Mouse (Mus musculus) macrophage (primary cell): ENCODE measurements around the gene Fkbp7. TPM values are rescaled to one million over a fixed set of nuclear protein-coding genes. Genes with fewer than 3 reads are reported as not detected.
"Not testable (repeated sequence)": the region's sequence is repeated elsewhere in the genome, so short reads cannot be mapped to it uniquely, and the experiment has no call there.

ENCODE experiments used
- H3K27ac ChIP-seq: fragments of 350-480 bp; formaldehyde crosslinking; 2 replicates; pipeline ENCODE4 v1.9.0; 2021
- H3K36me3 ChIP-seq: fragments of 350-480 bp; formaldehyde crosslinking; 2 replicates; pipeline ENCODE4 v1.9.0; 2021; ENCODE audit errors: inconsistent target
- H3K4me3 ChIP-seq: fragments of 350-480 bp; formaldehyde crosslinking; 2 replicates; pipeline ENCODE4 v1.9.0; 2021; ENCODE audit errors: inconsistent target
- H3K79me2 ChIP-seq: fragments of 350-480 bp; formaldehyde crosslinking; 2 replicates; pipeline ENCODE4 v1.9.0; 2021; ENCODE audit errors: inconsistent target
- WGBS: methylation state at CpG from one replicate; pipeline ENCODE4 v1.1.7; 2026; ENCODE audit warnings: inconsistent platforms; ENCODE audit not compliant: missing documents; 5-methylcytosine and 5-hydroxymethylcytosine counted together
- polyA plus RNA-seq: library from polyadenylated mRNA; stranded (reverse); fragments of 250-400 nt; gene quantifications from 3 replicates; pipeline ENCODE4 v1.2.4, GENCODE M21; 2018; ENCODE audit warnings: inconsistent platforms

Gene Fkbp7
- polyA plus RNA-seq, 1 experiment from 2014 or later, result 7.0 TPM

DNA sequence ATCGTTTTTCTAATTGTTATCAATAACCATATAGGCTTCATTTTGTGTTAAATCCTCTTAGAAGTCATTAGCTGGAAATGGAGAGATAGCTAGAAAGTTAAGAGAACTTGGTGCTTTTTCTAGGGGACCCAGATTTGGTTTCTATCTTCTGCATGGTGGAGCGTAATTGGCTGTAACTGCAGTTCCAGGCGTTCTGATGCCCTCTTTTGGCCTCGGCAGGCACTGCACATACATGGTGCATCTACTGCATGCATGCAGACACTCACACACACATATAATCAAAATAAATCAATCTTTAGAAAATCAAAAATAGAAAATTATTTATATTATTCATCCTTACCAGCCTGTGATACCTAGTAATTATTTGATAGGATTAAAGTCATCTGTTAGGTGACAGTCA is 19.8 kb downstream of the Fkbp7 start:
- no peak overlapping the region for H3K4me3 ChIP-seq
- WGBS, result 89% methylated on average over 4 of the region's 4 CpGs
- H3K79me2 ChIP-seq, result no peaks in the 10 kb centered on the region
- no peaks in the 10 kb centered on the region for H3K36me3 ChIP-seq
- no peak overlapping the region for H3K27ac ChIP-seq

GRCm38 (mm10) chr2:76648666-76649141 is 24.2 kb downstream of the Fkbp7 start:
- H3K79me2 ChIP-seq, result no peaks in the 10 kb centered on the region
- H3K4me3 ChIP-seq, result peak overlapping the region; percentile 16
- 37% methylated on average over 13 of the region's 13 CpGs for WGBS
- H3K36me3 ChIP-seq, result no peaks in the 10 kb centered on the region
- H3K27ac ChIP-seq, result peak overlapping the region; percentile 46

GRCm38 (mm10) chr2:76647883-76648570 is 24.9 kb downstream of the Fkbp7 start, which contains the start of the genes Prkra and Pjvk:
Gene Prkra, minus strand, starts transcription at chr2:76648015.
Gene Pjvk, plus strand, starts transcription at chr2:76648476.
- Histone ChIP-seq H3K27ac (peak within 1 kb of the TSS; percentile 46), H3K4me3 (peak within 1 kb of the TSS; percentile 47), H3K79me2 (no peaks in the 10 kb centered on the region), H3K36me3 (0 out of 2 replicates have a peak, but pooled peaks cover under 1% of the 10 kb centered on the region)
- 2% methylated on average over 30 of the region's 42 CpGs for WGBS

DNA sequence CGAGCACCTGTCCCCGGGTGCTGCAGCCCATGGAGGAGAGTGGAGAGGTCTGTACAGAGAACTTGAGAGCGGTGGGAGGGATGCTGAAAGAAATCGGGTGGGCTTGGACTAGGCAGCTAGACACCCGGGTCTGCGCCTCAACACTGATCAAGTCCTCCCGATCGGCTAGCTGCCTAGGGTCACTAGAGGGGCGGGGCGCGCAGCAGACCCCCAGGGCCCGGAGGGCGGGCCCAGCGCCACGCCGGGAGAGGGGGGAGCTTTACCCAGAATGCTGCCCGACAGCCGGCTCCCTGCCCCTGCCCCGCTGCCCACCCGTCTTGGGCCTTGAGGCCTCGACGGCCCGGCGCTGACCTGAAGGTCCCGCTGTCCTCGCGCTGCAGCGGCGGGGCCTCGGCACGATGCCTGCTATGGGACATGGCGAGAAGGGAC is 25.5 kb downstream of the Fkbp7 start:
- H3K27ac ChIP-seq, result no peak overlapping the region
- WGBS, result 2% methylated on average over 29 of the region's 32 CpGs

GRCm38 (mm10) chr2:76643801-76644200 is 29.1 kb downstream of the Fkbp7 start:
- H3K79me2 ChIP-seq, result no peaks in the 10 kb centered on the region
- H3K4me3 ChIP-seq, result no peak overlapping the region
- peaks cover 24% of the 10 kb centered on the region for H3K36me3 ChIP-seq
- H3K27ac ChIP-seq, result no peak overlapping the region

More for the DNA sequence above, 25.5 kb downstream of the Fkbp7 start:
- H3K79me2 ChIP-seq, result no peaks in the 10 kb centered on the region
- H3K36me3 ChIP-seq, result 0 out of 2 replicates have a peak, but pooled peaks cover 6% of the 10 kb centered on the region
- H3K4me3 ChIP-seq, result peak overlapping the region; percentile 47

DNA sequence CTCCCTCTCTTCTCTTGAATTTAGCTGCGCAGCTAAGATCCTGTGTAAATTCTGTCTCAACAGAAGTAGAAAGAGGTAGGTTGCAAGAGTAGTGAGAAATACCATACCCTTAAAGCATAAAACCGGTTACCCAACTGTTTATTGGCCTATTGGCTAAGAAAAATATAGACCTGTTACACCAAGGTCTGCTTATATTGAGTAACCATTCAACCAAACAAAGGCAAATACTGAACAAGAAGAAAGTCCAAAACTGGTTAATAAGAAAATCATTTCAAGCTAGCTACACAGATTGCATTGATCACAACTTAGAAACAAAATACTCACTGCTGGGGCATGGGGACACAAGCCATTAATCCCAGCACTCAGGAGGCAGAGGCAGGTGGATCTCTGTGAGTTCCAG is 33.3 kb downstream of the Fkbp7 start:
- 83% methylated on average over 2 of the region's 2 CpGs for WGBS
- Histone ChIP-seq H3K36me3 (peaks cover 54% of the 10 kb centered on the region), H3K79me2 (no peaks in the 10 kb centered on the region), H3K27ac (no peak overlapping the region), H3K4me3 (no peak overlapping the region)

- H3K4me3 ChIP-seq, result no peak overlapping the region
- peaks cover 58% of the 10 kb centered on the region; the same call in 1 of the 2 replicates for H3K36me3 ChIP-seq
- no peaks in the 10 kb centered on the region for H3K79me2 ChIP-seq
- WGBS, result 92% methylated on average over 4 of the region's 4 CpGs
- H3K27ac ChIP-seq, result no peak overlapping the region
Measured at GRCm38 (mm10) chr2:76631600-76631999, 41.3 kb downstream of the Fkbp7 start.

GRCm38 (mm10) chr2:76630293-76630692 is 42.6 kb downstream of the Fkbp7 start:
- Histone ChIP-seq H3K36me3 (peaks cover 45% of the 10 kb centered on the region; the same call in 1 of the 2 replicates), H3K27ac (no peak overlapping the region), H3K79me2 (no peaks in the 10 kb centered on the region), H3K4me3 (no peak overlapping the region)
- WGBS, result 96% methylated on average over 12 of the region's 12 CpGs

DNA sequence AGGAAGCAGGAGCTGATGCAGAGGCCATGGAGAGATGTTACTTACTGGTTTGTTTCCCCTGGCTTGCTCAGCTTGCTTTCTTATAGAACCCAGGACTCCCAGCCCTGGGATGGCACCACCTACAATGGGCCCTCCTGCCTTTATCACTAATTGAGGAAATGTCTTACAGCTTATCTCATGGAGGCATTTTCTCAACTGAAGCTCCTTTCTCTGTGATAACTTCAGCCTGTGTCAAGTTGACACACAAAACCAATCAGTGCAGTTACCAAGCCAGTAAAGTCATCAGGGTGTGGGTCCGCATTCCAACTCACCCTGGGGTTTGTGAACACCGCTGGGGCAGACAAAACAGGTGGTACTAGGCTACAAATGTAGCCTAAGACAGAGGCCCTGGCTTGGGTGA is 50.6 kb downstream of the Fkbp7 start:
- H3K36me3 ChIP-seq, H3K27ac ChIP-seq, H3K4me3 ChIP-seq, H3K79me2 ChIP-seq: not testable (repeated sequence)
- 92% methylated on average over 2 of the region's 2 CpGs for WGBS

GRCm38 (mm10) chr2:76621724-76622123 is 51.2 kb downstream of the Fkbp7 start:
- H3K4me3 ChIP-seq, result no peak overlapping the region
- no peaks in the 10 kb centered on the region; the same call in 1 of the 2 replicates for H3K36me3 ChIP-seq
- WGBS, result 88% methylated on average over 1 of the region's 1 CpGs
- H3K27ac ChIP-seq, result no peak overlapping the region
- no peaks in the 10 kb centered on the region for H3K79me2 ChIP-seq

DNA sequence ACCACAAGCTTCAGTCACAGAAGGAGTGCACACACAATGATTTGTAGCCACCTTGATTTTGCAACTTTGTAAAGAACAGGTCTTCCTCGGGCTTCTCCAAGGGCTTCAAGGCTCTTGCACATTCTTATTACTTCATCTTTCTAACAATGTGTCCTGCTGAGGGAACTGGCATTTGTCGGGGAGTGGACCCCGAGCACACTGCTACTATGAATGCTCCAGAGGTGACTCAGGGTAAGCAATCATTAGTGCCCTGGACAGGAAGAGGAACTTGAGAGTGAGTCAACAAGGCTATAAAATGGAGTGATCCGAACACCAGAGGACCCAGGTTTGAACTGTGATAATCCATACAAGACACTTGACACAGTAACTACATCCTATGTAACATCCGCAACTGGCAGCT is 52.7 kb downstream of the Fkbp7 start:
- no peak overlapping the region for H3K27ac ChIP-seq
- 40% methylated on average over 5 of the region's 5 CpGs for WGBS
- no peaks in the 10 kb centered on the region for H3K79me2 ChIP-seq
- no peak overlapping the region for H3K4me3 ChIP-seq
- no peaks in the 10 kb centered on the region for H3K36me3 ChIP-seq

DNA sequence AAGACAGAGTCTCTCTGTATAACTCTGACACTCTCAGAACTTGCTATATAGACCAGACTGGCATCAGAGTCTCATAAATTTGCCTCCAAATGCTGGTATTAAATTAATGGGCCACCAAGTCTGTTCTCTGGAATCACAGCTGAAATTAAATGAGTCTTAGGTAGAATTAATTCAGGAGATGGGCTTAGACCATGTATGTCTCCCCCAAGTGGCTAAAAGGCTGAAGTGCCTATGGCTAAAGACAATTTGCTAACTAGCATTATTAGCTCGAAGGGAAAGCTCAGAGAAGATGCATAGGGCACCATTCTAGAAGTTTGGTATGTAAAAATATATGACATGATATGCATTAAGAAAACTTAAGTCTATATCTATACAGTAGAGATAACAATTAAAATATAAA is 54.8 kb downstream of the Fkbp7 start:
- Histone ChIP-seq H3K36me3 (no peaks in the 10 kb centered on the region), H3K79me2 (no peaks in the 10 kb centered on the region), H3K4me3 (no peak overlapping the region), H3K27ac (no peak overlapping the region)
- 8% methylated on average over 1 of the region's 1 CpGs for WGBS

Other genes starting within 250 kb of the Fkbp7 start
- 25.1 to 25.9 TPM (median 25.2 TPM) in 3 replicates for gene Prkra, start 25.1 kb downstream of the Fkbp7 start, polyA plus RNA-seq
- gene Pjvk, start 24.6 kb downstream of the Fkbp7 start, polyA plus RNA-seq, result 0.33 TPM in 1 of 3 replicates, not detected in the others
- gene Plekha3, start 2.2 kb upstream of the Fkbp7 start, polyA plus RNA-seq, result 15.9 to 37.6 TPM (median 24.8 TPM) in 3 replicates